ENCODE assay signal across 9 mouse cellular contexts in the genomic region with DNA sequence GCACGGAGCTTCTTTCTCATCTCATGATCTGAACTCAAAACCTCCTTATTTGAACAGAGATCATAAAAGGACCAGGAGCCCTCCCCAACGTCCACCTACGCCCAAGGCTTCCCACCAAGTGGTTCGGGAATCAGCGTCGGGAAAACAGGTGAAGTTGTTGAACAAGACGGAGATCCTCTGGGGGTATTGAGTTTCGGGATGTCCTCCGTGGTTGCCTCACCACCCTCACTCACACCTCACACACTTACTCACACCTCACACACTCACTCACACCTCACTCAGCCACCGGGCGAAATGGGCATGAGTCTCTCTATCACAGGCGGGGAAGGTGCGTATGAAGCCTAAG. TPM values are rescaled to one million over a fixed set of nuclear protein-coding genes. Genes with fewer than 3 reads are reported as not detected.
DNase-seq lines count a peak whose midpoint lies in the region; ATAC-seq and TF ChIP-seq lines count a peak whose summit lies in the region.
"Had no signal": no experiment of that assay in that cellular context is flagged by ENCODE, and none has a peak within 500 bp of the region (broad histone marks: within the 10 kb centered on the region; RNA-seq: fewer than 3 reads in every experiment).

No protein-coding gene starts in this region.

- dilution Hi-C loops in CH12.LX (cut with MboI; ENCODE audit: extremely low pct_ligation_motif_present, extremely low pct_unique_long_range_greater_than_20kb, low sequenced_read_pairs): no loop called here

- TF ChIP-seq RAD21 in CH12.LX (IDR thresholded peaks at IDR 0.05; ENCODE audit: low read depth, low read length): no peak

- in situ Hi-C loops in CH12.LX (cut with MboI; ENCODE audit: low pct_ligation_motif_present, low pct_unique_long_range_greater_than_20kb, low sequenced_read_pairs): no loop called here

- peaks cover 6 to 22% of the 10 kb centered on the region in 2 experiments for H3K4me1 ChIP-seq in CH12.LX (ENCODE audit: control insufficient read depth in 1 of 2, insufficient read depth in 2 of 2)
- 0 out of 2 replicates have a peak, but pooled peaks cover 3% of the 10 kb centered on the region for H3K4me1 ChIP-seq in forebrain, postnatal 0 days (ENCODE audit: insufficient read depth)
- peaks cover 5% of the 10 kb centered on the region for H3K4me1 ChIP-seq in liver, embryonic 16.5 days (ENCODE audit: control insufficient read depth, low read depth, low read length)
- no peaks in the 10 kb centered on the region for H3K4me1 ChIP-seq in cerebellum, adult 2 months (ENCODE audit: control insufficient read depth, insufficient read depth, low read length)

- H3K9me3 ChIP-seq in CH12.LX (replicated peaks; ENCODE audit: low read length): no peaks in the 10 kb centered on the region
- no peaks in the 10 kb centered on the region for H3K9me3 ChIP-seq in forebrain, postnatal 0 days (ENCODE audit: low read length)
- H3K9me3 ChIP-seq in liver, embryonic 16.5 days (replicated peaks; ENCODE audit: control insufficient read depth, low read length): no peaks in the 10 kb centered on the region

- no peak for TF ChIP-seq CTCF in CH12.LX (conservative IDR thresholded peaks at IDR 0.05 in 1 of 2, IDR thresholded peaks at IDR 0.05 in 1 of 2; ENCODE audit: low read depth in 2 of 2, low read length in 2 of 2)
- no peak for TF ChIP-seq CTCF in forebrain, postnatal 0 days (IDR thresholded peaks at IDR 0.05; ENCODE audit: low read depth)
- no peak for TF ChIP-seq CTCF in cerebellum, adult 2 months (IDR thresholded peaks at IDR 0.05; ENCODE audit: borderline replicate concordance, insufficient read depth, low read depth, low read length)

- H3K27ac ChIP-seq in CH12.LX (ENCODE audit: insufficient read depth, low read depth): no peak overlapping the region
- H3K27ac ChIP-seq in forebrain, postnatal 0 days (ENCODE audit: low read depth, low read length): no peak overlapping the region
- no peak overlapping the region for H3K27ac ChIP-seq in liver, embryonic 16.5 days (ENCODE audit: low read length)
- H3K27ac ChIP-seq in cerebellum, adult 2 months (ENCODE audit: insufficient read depth, low read length): no peak overlapping the region

- peak; percentile 86 for DNase-seq in heart, adult 11 months
- DNase-seq in heart, postnatal 10 days: no peak
- DNase-seq in CH12.LX (ENCODE audit: extremely low read depth): no peak
- no peak for DNase-seq in forebrain, postnatal 0 days
- DNase-seq in retina, embryonic 14.5 days (ENCODE audit: low spot score): no peak
- DNase-seq in cerebellum, adult 2 months: no peak
- no peak for DNase-seq in layer of hippocampus, postnatal 25 days (ENCODE audit: extremely low spot score in 1 of 2, low spot score in 1 of 2)

- H3K9ac ChIP-seq in CH12.LX (ENCODE audit: insufficient read depth, low read depth): peak overlapping the region; percentile 56
- H3K9ac ChIP-seq in forebrain, postnatal 0 days: no peak overlapping the region
- no peak overlapping the region for H3K9ac ChIP-seq in liver, embryonic 16.5 days (ENCODE audit: low read depth, low read length)

- no peak for TF ChIP-seq POLR2A in CH12.LX (IDR thresholded peaks at IDR 0.05; ENCODE audit: low read depth, low read length)
- no peak for TF ChIP-seq POLR2A in cerebellum, adult 2 months (IDR thresholded peaks at IDR 0.05; ENCODE audit: borderline replicate concordance, insufficient read depth, low read length)

- H3K79me2 ChIP-seq in CH12.LX (replicated peaks; ENCODE audit: control insufficient read depth, extremely low read depth, insufficient read depth, poor library complexity, severe bottlenecking): no peaks in the 10 kb centered on the region

- peak overlapping the region; percentile 48 to 67 (median 52) for H3K4me3 ChIP-seq in CH12.LX (replicated peaks in 1 of 3; ENCODE audit: low read depth in 2 of 3, low read length in 2 of 3, poor library complexity in 1 of 3)
- H3K4me3 ChIP-seq in forebrain, postnatal 0 days (ENCODE audit: low read depth, low read length): peak overlapping the region; percentile 16
- peak overlapping the region; percentile 47 for H3K4me3 ChIP-seq in liver, embryonic 16.5 days (ENCODE audit: low read depth, low read length)
- H3K4me3 ChIP-seq in cerebellum, adult 2 months (replicated peaks; ENCODE audit: insufficient read depth, low read depth, low read length): no peak overlapping the region

- ATAC-seq in forebrain, postnatal 0 days: no peak
- ATAC-seq in liver, embryonic 16.5 days (ENCODE audit: low read depth): no peak

- no peak for TF ChIP-seq EP300 in CH12.LX (IDR thresholded peaks at IDR 0.05; ENCODE audit: low read length)

- peak overlapping the region; percentile 74 for H3K4me2 ChIP-seq in CH12.LX (ENCODE audit: insufficient read depth, low read depth, poor library complexity, severe bottlenecking)
- peak overlapping the region; percentile 23; the same call in 1 of the 2 replicates for H3K4me2 ChIP-seq in forebrain, postnatal 0 days (ENCODE audit: low read depth)
- peak overlapping the region; percentile 67 for H3K4me2 ChIP-seq in liver, embryonic 16.5 days (ENCODE audit: low read depth, low read length)

- 3% methylated on average over 13 of the region's 13 CpGs for WGBS in forebrain, postnatal 0 days
- under 1% methylated on average over 13 of the region's 13 CpGs for WGBS in liver, embryonic 16.5 days (ENCODE audit: insufficient replicate concordance)
- WGBS in cerebellum, adult 2 months: 5% methylated on average over 13 of the region's 13 CpGs

- no peaks in the 10 kb centered on the region for H3K36me3 ChIP-seq in CH12.LX (replicated peaks in 1 of 2; ENCODE audit: control insufficient read depth in 1 of 2, insufficient read depth in 1 of 2, low read length in 1 of 2)
- no peaks in the 10 kb centered on the region for H3K36me3 ChIP-seq in forebrain, postnatal 0 days (ENCODE audit: insufficient read depth)
- H3K36me3 ChIP-seq in liver, embryonic 16.5 days (ENCODE audit: control insufficient read depth, insufficient read depth): no peaks in the 10 kb centered on the region

- intact Hi-C loops in heart, postnatal 10 days (cut with DNase I): loop anchor here (2.0 kb wide), 1 partner anchor 18 kb away; no protein-coding TSS in a partner anchor

- peaks cover 32% of the 10 kb centered on the region for H3K27me3 ChIP-seq in CH12.LX (replicated peaks)
- H3K27me3 ChIP-seq in forebrain, postnatal 0 days (ENCODE audit: insufficient read depth, low read length): peaks cover 74% of the 10 kb centered on the region
- H3K27me3 ChIP-seq in liver, embryonic 16.5 days (ENCODE audit: control insufficient read depth, insufficient read depth, low read depth, low read length): peaks cover 65% of the 10 kb centered on the region
- H3K27me3 ChIP-seq in cerebellum, adult 2 months (ENCODE audit: control insufficient read depth, insufficient read depth, low read length): peaks cover 17% of the 10 kb centered on the region; the same call in 1 of the 2 replicates

TF ChIP-seq in CH12.LX, 34 proteins besides CTCF, POLR2A, EP300 and RAD21 (continues in another document):
- TF ChIP-seq ZC3H11A (IDR thresholded peaks at IDR 0.05; ENCODE audit: low read depth, low read length): no peak

RNA-seq across cellular contexts. Expression of a gene that starts 12.7 kb away (rescaled TPM):
- not detected for total RNA-seq in heart, postnatal 10 days (2021)
- total RNA-seq in CH12.LX (2012; rRNA removed) (0.38 and 0.47 TPM in 2 replicates), CH12.LX (2014; rRNA removed) (0.69 and 1.4 TPM in 2 replicates)
- polyA plus RNA-seq in CH12.LX (2012; ENCODE audit: insufficient read length, low read depth): 0.36 and 0.44 TPM in 2 replicates
- total RNA-seq in forebrain, postnatal 0 days (2014; rRNA removed): not detected in 2 replicates
- not detected in 2 replicates for polyA plus RNA-seq in forebrain, postnatal 0 days (2015; fragmentation: Nextera tagmentation; extraction: Ambion mirVana)
- polyA plus RNA-seq in liver, embryonic 16.5 days (2015; fragmentation: Nextera tagmentation; extraction: Ambion mirVana): 0.54 and 0.72 TPM in 2 replicates
- polyA plus RNA-seq in cerebellum, adult 2 months (2012; rRNA removed): 0.36 and 1.1 TPM in 2 replicates
- total RNA-seq in layer of hippocampus, postnatal 25 days (2021): under 1 TPM; 0.42 to 0.57 TPM

RNA-seq across cellular contexts. Expression of a gene that starts 15.8 kb away (rescaled TPM):
- total RNA-seq in heart, postnatal 10 days (2021): not detected
- total RNA-seq in CH12.LX (2012; rRNA removed) (not detected in 2 replicates), CH12.LX (2014; rRNA removed) (not detected in 2 replicates)
- not detected in 2 replicates for polyA plus RNA-seq in CH12.LX (2012; ENCODE audit: insufficient read length, low read depth)
- 0.38 TPM in 1 of 2 replicates, not detected in the other for total RNA-seq in forebrain, postnatal 0 days (2014; rRNA removed)
- not detected in 2 replicates for polyA plus RNA-seq in forebrain, postnatal 0 days (2015; fragmentation: Nextera tagmentation; extraction: Ambion mirVana)
- polyA plus RNA-seq in liver, embryonic 16.5 days (2015; fragmentation: Nextera tagmentation; extraction: Ambion mirVana): not detected in 2 replicates
- polyA plus RNA-seq in cerebellum, adult 2 months (2012; rRNA removed): not detected in 2 replicates
- not detected for total RNA-seq in layer of hippocampus, postnatal 25 days (2021)
- total RNA-seq: left cerebral cortex, postnatal 36 days had no signal

RNA-seq across cellular contexts. Expression of a gene that starts 38.6 kb away (rescaled TPM):
- 100 to 1,000 TPM; 181 to 187 TPM for total RNA-seq in heart, postnatal 10 days (2021)
- total RNA-seq in CH12.LX (2012; rRNA removed) (628 and 652 TPM in 2 replicates), CH12.LX (2014; rRNA removed) (4.9 and 8.1 TPM in 2 replicates)
- polyA plus RNA-seq in CH12.LX (2012; ENCODE audit: insufficient read length, low read depth): 2.3 and 4.5 TPM in 2 replicates
- 9.2 and 47.2 TPM in 2 replicates for total RNA-seq in forebrain, postnatal 0 days (2014; rRNA removed)
- polyA plus RNA-seq in forebrain, postnatal 0 days (2015; fragmentation: Nextera tagmentation; extraction: Ambion mirVana): 1.6 and 1.9 TPM in 2 replicates
- polyA plus RNA-seq in liver, embryonic 16.5 days (2015; fragmentation: Nextera tagmentation; extraction: Ambion mirVana): 13.7 and 18.8 TPM in 2 replicates
- polyA plus RNA-seq in cerebellum, adult 2 months (2012; rRNA removed): not detected in 2 replicates
- 10 to 100 TPM; 22.3 to 38.6 TPM for total RNA-seq in layer of hippocampus, postnatal 25 days (2021)

RNA-seq across cellular contexts. Expression of a gene that starts 38.9 kb away (rescaled TPM):
- total RNA-seq in heart, postnatal 10 days (2021): 100 to 1,000 TPM; 213 to 221 TPM
- total RNA-seq in CH12.LX (2012; rRNA removed) (2,586 and 2,636 TPM in 2 replicates), CH12.LX (2014; rRNA removed) (38.2 and 47.2 TPM in 2 replicates)
- 3.7 and 8.1 TPM in 2 replicates for polyA plus RNA-seq in CH12.LX (2012; ENCODE audit: insufficient read length, low read depth)
- 233 and 262 TPM in 2 replicates for total RNA-seq in forebrain, postnatal 0 days (2014; rRNA removed)
- polyA plus RNA-seq in forebrain, postnatal 0 days (2015; fragmentation: Nextera tagmentation; extraction: Ambion mirVana): 0.40 TPM in 1 of 2 replicates, not detected in the other
- 2.9 and 4.7 TPM in 2 replicates for polyA plus RNA-seq in liver, embryonic 16.5 days (2015; fragmentation: Nextera tagmentation; extraction: Ambion mirVana)
- 0.34 TPM in 1 of 2 replicates, not detected in the other for polyA plus RNA-seq in cerebellum, adult 2 months (2012; rRNA removed)
- 10 to 100 TPM; 15.7 to 30.9 TPM for total RNA-seq in layer of hippocampus, postnatal 25 days (2021)

RNA-seq across cellular contexts. Expression of a gene that starts 44.3 kb away (rescaled TPM):
- 10 to 100 TPM; 70.8 to 71.4 TPM for total RNA-seq in heart, postnatal 10 days (2021)
- 768 and 812 TPM in 2 replicates for total RNA-seq in CH12.LX (2012; rRNA removed)
- 29.9 and 35.7 TPM in 2 replicates for total RNA-seq in CH12.LX (2014; rRNA removed)
- 6.4 TPM in 2 replicates for polyA plus RNA-seq in CH12.LX (2012; ENCODE audit: insufficient read length, low read depth)
- total RNA-seq in forebrain, postnatal 0 days (2014; rRNA removed): 26.4 and 44.9 TPM in 2 replicates
- polyA plus RNA-seq in forebrain, postnatal 0 days (2015; fragmentation: Nextera tagmentation; extraction: Ambion mirVana): 4.2 and 5.8 TPM in 2 replicates
- 47.5 and 58.3 TPM in 2 replicates for polyA plus RNA-seq in liver, embryonic 16.5 days (2015; fragmentation: Nextera tagmentation; extraction: Ambion mirVana)
- 8.8 and 9.8 TPM in 2 replicates for polyA plus RNA-seq in cerebellum, adult 2 months (2012; rRNA removed)
- total RNA-seq in layer of hippocampus, postnatal 25 days (2021): 10 to 100 TPM; 64.2 to 71.4 TPM

Comparison
In these comparisons a context has a peak if more than half of its experiments do, and no peak if none do; other contexts are left out.
1. H3K4me2 ChIP-seq: peak in every context shown above with its lines; median percentile 74 in CH12.LX; 67 in liver, embryonic 16.5 days; 23 in forebrain, postnatal 0 days.